Mouse (Mus musculus): ENCODE measurements around the gene E430018J23Rik.
"Not testable (repeated sequence)": the region's sequence is repeated elsewhere in the genome, so short reads cannot be mapped to it uniquely, and the experiment has no call there.

E430018J23Rik gene

GRCm38 (mm10) chr7:127393157-127393943 is at the start of gene E430018J23Rik:
Gene E430018J23Rik, minus strand, starts transcription at chr7:127393629.
- DNase-seq, result peak; percentile 94

GRCm38 (mm10) chr7:127437724-127438123 is 44.3 kb upstream of the E430018J23Rik start:
- peak; percentile 69 for DNase-seq

DNA sequence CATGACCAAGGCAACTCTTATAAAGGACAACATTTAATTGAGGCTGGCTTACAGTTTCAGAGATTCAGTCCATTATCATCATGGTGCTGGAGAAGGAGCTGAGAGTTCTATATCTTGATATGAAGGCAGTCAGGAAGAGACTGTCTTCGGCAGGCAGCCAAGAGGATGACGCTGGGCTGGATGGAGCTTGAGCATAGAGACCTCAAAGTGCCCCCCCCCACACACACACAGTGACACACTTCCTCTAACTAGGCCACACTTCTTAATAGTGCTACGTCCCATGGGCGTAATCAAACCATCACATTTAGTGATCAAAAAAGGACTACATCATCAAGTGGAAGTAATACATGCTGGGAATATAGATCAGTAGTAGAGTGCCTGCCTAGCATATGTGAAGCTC is 41.8 kb upstream of the E430018J23Rik start:
- DNase-seq, result no peak

GRCm38 (mm10) chr7:127426354-127426753 is 32.9 kb upstream of the E430018J23Rik start:
- no peak for DNase-seq

DNA sequence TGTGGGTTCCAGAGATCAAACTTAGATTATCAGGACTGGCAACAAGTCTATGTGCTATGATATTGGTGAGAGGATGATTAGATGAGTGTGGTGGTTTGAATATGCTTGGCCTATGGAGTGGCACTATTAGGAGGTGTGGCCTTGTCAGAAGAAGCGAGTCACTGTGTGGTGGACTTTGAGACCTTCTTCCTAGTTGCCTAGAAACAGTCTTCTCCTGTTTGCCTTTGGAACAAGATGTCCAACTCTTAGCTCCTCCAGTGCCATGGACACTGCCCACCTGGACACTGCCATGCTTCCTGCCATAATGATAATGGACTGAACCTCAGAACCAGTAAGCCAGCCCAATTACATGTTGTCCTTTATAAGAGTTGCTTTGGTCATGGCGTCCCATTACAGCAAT is 32.5 kb upstream of the E430018J23Rik start:
- DNase-seq, result no peak

DNA sequence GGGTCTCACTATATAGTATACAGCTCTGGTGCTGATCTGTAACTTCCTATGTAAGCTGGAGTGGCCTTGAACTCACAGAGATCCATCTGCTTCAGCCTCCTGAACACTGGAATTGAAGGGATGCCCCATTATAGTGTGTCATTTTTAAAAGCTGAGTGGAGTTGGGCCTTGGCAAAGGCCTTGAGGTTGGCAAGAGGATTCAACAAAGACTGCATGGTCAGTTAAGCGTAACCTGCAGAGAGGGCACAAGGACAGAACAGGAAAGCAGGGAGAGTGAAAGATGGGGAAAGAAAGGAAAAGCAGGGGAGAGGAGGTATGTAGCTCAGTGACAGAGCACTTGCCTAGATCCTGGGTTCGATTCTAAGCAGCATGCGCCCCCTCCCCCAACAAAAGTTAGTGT is 31.9 kb upstream of the E430018J23Rik start:
- no peak for DNase-seq

- no peak for DNase-seq
Observed at GRCm38 (mm10) chr7:127422247-127422646, 28.8 kb upstream of the E430018J23Rik start.

DNA sequence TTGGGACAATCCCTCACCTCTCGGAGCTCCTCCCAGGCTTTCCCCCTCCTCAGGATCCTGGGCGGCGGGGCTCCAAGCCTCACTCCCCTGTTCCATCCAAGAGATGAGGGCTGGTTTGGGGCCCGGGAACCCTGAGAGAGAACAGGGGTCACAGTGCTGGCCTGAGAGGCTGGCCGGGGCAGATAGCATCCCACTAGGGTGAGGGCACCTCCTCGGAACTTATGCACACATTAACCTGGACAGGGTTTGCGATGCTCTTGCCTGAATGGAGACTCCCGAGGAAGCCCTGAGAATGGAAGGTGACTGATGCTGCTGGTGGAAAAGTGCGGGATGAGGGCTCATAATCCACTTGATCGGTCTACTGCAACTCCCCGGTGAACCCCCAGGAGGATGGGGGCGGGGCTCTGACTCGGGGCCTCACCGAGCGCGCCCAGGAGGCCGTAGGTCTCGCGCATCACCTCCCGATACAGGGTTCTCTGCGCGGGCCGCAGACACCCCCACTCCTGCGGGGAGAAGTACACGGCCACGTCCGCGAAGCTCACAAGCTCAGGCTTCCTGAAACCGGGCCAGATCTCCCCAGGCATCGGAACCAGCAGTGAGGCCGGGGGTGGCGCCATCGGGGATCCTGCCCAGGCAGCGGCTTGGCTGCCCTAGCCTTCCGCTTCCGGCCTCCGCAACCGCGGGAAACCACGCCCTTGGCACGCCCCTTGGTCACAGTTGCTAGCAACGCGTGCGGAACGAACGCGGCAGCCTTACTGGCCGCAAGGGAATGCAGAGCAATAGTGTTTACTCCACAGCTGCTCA is 28.2 kb upstream of the E430018J23Rik start, which contains the start of gene Zfp688:
Gene Zfp688, minus strand, starts transcription at position 681 of the 804 bp plus-strand sequence.
- peak; percentile 99 for DNase-seq

DNA sequence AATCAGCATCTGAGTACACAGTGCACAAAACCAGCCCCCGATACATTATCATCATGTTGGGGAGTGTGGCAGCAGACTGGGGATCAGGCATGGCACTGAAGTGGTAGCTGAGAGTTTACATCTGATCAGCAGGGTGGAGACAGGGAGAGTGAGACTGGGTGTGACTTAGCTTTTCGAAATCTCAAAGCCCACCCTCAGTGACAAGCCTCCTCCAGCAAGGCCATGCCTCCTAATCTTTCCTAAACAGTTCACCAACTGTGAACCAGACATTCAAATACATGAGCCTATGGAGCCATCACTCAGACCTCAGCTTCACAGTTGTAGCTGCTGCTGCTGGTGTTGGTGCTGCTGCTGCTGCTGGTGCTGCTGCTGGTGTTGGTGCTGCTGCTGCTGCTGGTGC is 18.0 kb upstream of the E430018J23Rik start:
- DNase-seq, result no peak

- peak; percentile 92 for DNase-seq
Observed at GRCm38 (mm10) chr7:127406002-127406987, 12.9 kb upstream of the E430018J23Rik start, which contains the start of gene Zfp764. Gene Zfp764, minus strand, starts transcription at chr7:127406822.

DNA sequence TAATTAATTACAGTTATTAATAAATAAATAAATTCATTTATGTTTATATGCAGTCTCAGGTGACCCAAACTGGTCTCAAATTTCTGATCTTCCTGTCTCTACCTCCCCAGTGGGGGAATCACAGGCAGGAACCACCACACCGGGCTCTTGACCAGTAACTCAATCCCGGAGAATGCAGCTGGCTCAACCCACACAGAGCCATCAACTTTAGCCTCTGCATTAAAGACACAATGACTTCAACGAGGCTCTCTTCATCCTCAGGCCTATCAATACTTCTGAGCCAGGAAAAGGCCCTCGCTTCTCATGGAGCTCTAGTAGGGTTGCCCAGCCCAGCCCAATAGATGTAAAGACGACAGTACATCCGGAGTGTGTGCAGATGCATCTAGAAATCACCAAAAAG is 10.7 kb upstream of the E430018J23Rik start:
- not testable (repeated sequence) for DNase-seq

DNA sequence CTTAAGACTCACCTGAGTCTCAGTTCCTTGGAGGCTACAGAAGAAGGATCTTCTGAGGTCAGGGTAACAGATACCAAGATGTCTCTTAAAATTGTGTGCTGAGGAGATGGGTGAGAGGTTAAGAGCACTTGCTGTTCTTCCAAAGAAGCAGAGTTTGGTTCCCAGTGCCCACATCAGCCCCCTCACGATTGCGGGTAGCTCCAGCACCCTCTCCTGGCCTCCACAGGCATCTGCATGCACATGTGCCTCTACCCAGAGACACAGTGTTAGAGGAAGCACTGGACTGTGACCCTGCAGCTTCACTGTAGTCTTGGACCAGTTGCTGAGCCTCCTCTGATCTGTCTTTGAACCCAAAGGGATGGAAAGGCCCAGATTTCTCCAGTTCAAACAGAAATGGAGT is 9.6 kb upstream of the E430018J23Rik start:
- DNase-seq, result peak; percentile 43

DNA sequence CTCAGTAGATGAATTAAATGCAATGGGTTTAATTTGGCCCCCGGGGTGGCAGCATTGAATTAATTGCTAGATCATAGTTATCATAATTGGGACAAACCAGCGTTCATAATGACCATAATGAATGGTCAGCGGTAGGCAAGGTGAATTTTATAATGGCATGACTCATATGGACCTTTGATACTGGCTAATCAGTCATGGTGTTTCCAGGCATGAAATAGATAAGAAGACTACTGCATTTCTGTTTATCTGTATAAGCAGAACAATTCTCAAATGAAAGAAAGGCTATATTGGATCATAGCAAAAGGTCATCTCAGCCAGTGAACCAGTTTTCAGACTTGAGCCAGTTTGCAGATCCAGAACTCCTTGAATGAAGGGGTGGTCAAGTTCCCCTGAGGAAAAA is 6.9 kb upstream of the E430018J23Rik start:
- DNase-seq, result no peak

DNA sequence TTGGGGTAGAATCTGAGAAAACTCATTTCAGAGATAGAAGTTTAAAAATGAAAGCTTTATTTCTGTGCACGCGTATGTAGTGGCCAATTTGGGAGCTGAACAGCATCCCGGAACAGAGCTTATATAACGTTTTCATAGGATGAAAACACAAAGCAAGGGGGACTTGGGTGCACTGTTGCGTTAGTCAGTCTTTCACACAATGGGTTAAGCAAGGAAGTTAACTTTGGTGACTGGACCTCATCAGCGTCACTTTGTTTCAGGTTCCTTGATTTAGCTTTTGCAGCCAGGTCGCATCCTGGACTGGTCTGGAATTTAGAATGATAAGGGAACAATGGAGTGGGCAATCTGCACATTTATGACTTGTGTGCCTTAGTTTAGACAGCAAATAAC is 510 bp upstream of the E430018J23Rik start:
- DNase-seq, result no peak

DNA sequence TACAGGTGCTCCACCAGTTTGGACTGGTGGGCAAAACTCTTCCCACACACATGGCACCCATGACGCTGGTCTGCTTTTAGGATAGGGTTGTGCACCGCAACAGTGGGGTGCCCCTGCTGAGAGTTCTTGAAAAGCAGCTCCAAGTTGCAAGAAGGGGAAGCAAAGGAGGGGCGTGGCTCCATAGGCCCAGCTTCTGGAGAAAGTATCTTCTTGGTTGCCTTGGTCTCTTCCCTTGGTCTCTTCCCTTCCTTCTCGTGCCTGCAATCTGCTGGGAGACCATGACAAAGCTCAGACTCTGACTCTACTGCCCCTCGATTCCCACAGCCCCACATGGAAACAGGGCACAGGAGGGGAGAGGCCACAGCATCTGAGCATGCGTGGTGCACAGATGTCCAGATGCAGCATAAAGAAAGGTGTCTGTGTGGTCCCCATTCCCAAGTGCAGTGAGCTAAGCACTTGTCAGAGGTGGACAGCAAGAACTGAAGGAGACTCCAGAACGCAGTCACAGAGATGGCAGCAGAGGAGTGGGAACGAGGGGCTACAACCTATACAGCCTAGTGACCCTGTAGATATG is 1.1 kb downstream of the E430018J23Rik start:
- no peak for DNase-seq

DNA sequence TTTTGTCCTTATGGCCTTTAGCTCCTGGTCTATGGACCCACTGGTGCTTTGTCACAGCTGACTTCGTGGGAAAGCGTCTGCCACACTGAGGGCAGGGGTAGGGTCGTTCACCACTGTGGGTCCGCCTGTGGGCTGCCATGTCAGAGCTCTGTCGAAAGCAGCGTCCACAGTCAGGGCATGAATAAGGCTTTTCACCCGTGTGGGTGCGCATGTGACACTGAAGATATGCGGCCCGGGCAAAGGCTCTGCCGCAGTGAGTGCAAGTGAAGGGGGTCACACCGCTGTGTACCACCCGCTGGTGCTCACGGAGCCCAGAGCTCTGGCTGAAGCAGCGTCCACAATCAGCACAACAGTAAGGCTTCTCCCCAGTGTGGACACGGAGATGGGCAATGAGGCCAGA is 1.9 kb downstream of the E430018J23Rik start:
- no peak for DNase-seq

GRCm38 (mm10) chr7:127390306-127390705 is 3.1 kb downstream of the E430018J23Rik start:
- no peak for DNase-seq

- not testable (repeated sequence) for DNase-seq
Observed at GRCm38 (mm10) chr7:127388201-127388600, 5.2 kb downstream of the E430018J23Rik start.

GRCm38 (mm10) chr7:127386641-127387392 is 6.6 kb downstream of the E430018J23Rik start, which contains the start of gene 9130019O22Rik:
Gene 9130019O22Rik, minus strand, starts transcription at chr7:127387166.
- DNase-seq, result peak; percentile 93

DNA sequence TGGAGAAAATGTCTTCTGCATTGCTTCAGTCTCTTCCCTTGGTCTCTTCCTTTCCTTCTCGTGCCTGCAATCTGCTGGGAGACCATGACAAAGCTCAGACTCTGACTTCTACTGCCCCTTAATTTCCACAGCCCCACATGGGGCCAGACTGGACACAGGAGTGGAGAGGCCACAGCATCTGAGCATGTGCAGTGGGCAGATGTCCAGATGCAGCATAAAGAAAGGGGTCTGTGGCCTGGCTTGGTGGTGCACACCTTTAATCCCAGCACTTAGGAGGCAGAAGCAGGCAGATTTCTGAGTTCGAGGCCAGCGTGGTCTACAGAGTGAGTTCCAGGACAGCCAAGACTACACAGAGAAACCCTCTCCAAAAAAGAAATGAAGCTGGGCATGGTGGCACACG is 7.9 kb downstream of the E430018J23Rik start:
- not testable (repeated sequence) for DNase-seq

- no peak for DNase-seq
Observed at GRCm38 (mm10) chr7:127378310-127378921, 15.0 kb downstream of the E430018J23Rik start.

Data from thymus, postnatal 4 days (tissue).